Mouse (Mus musculus): ENCODE measurements at regions not wholly inside any gene's neighbourhood (a gene's known extent, or its start where the extent isn't known, plus 50 kb on each side); places are given as distances from the start of the nearest gene placed in this dataset.

GRCm38 (mm10) chr12:92152922-92153235 lies 303.9 kb upstream of the Sel1l start:
- DNase-seq (ENCODE audit: low read depth, low spot score) = no peak

- DNase-seq (ENCODE audit: low read depth, low spot score) = peak; percentile 35
Observed at GRCm38 (mm10) chr12:92152043-92152921, 303.3 kb upstream of the Sel1l start.

GRCm38 (mm10) chr12:92137539-92137938 lies 288.6 kb upstream of the Sel1l start:
- DNase-seq (ENCODE audit: low read depth, low spot score) = no peak

- DNase-seq (ENCODE audit: low read depth, low spot score) = no peak
Observed at GRCm38 (mm10) chr12:92127648-92128047, 278.7 kb upstream of the Sel1l start.

GRCm38 (mm10) chr12:92120164-92120815 lies 271.3 kb upstream of the Sel1l start:
- DNase-seq (ENCODE audit: low read depth, low spot score) = no peak

- no peak for DNase-seq (ENCODE audit: low read depth, low spot score)
Observed at GRCm38 (mm10) chr12:92109615-92110014, 260.7 kb upstream of the Sel1l start.

- peak; percentile 46 for DNase-seq (ENCODE audit: low read depth, low spot score)
Observed at GRCm38 (mm10) chr12:92100080-92100479, 251.1 kb upstream of the Sel1l start.

- DNase-seq (ENCODE audit: low read depth, low spot score) = no peak
Observed at GRCm38 (mm10) chr12:92092794-92093365, 243.9 kb upstream of the Sel1l start.

GRCm38 (mm10) chr12:92073209-92073608 lies 224.3 kb upstream of the Sel1l start:
- peak; percentile 95 for DNase-seq (ENCODE audit: low read depth, low spot score)

GRCm38 (mm10) chr12:92062731-92063130 lies 213.8 kb upstream of the Sel1l start:
- no peak for DNase-seq (ENCODE audit: low read depth, low spot score)

GRCm38 (mm10) chr12:92040481-92040880 lies 191.5 kb upstream of the Sel1l start:
- no peak for DNase-seq (ENCODE audit: low read depth, low spot score)

GRCm38 (mm10) chr12:92029192-92029591 lies 180.2 kb upstream of the Sel1l start:
- DNase-seq (ENCODE audit: low read depth, low spot score) = peak; percentile 41

GRCm38 (mm10) chr12:92028354-92028753 lies 179.4 kb upstream of the Sel1l start:
- DNase-seq (ENCODE audit: low read depth, low spot score) = no peak

GRCm38 (mm10) chr12:92024461-92025218 lies 175.7 kb upstream of the Sel1l start:
- no peak for DNase-seq (ENCODE audit: low read depth, low spot score)

GRCm38 (mm10) chr12:92019593-92020224 lies 170.8 kb upstream of the Sel1l start:
- DNase-seq (ENCODE audit: low read depth, low spot score) = no peak

- no peak for DNase-seq (ENCODE audit: low read depth, low spot score)
Observed at GRCm38 (mm10) chr12:92015373-92015772, 166.4 kb upstream of the Sel1l start.

- DNase-seq (ENCODE audit: low read depth, low spot score) = no peak
Observed at GRCm38 (mm10) chr12:92013979-92014378, 165.0 kb upstream of the Sel1l start.

- peak; percentile 50 for DNase-seq (ENCODE audit: low read depth, low spot score)
Observed at GRCm38 (mm10) chr12:92013244-92013643, 164.3 kb upstream of the Sel1l start.

GRCm38 (mm10) chr12:92004391-92005094 lies 155.6 kb upstream of the Sel1l start:
- DNase-seq (ENCODE audit: low read depth, low spot score) = peak; percentile 13

GRCm38 (mm10) chr12:91999031-91999430 lies 150.1 kb upstream of the Sel1l start:
- no peak for DNase-seq (ENCODE audit: low read depth, low spot score)

GRCm38 (mm10) chr12:91997404-91997803 lies 148.4 kb upstream of the Sel1l start:
- no peak for DNase-seq (ENCODE audit: low read depth, low spot score)
